Mouse (Mus musculus) embryo, embryonic 11 days (tissue): Measurements from ENCODE around the gene Miip.
"Not testable (repeated sequence)": the region's sequence is repeated elsewhere in the genome, so short reads cannot be mapped to it uniquely, and the experiment has no call there.

Source experiments
- DNase-seq: peaks from one replicate; pipeline ENCODE4 v3.0.0-alpha.2; 2015

Miip gene

DNA sequence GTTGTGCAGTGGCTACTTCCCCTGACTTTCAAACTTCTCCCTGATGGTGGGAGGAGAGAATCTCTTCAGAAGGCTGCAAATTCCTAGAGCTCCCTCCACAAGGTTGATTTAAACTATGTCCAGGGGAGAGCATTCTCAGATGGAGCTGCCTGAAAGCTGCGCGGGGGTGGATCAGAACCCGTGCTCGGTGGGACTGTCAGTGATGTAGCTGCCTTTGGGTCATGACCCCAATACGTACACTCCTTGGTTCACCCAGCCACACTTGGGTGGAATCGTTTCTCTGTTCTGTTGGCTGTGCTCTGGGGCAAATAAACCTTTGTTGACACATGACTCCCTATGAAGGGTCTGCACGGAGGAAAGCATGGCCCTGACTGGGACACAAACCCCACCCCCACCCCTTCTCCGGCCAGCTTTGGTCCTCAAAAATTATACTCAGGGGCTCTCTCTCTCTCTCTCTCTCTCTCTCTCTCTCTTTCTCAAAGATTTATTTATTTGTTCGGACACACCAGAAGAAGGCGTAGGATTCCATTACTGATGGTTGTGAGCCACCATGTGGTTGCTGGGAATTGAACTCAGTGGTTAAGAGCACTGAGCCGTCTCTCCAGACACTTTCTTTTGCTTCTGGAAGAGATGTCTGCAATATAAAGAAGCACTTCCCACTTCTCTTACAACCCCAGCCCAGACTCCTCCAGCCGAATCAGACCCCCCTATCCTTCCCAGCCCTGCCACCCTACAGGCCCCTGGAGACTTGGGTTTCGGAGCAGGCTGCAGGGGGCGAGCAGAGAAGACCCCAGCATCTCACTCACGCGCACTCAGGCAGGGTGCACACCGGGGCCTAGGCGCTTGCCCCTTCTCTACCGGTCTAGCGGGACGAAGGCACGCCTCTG is 810 bp downstream of the Miip start:
- peak; percentile 4 for DNase-seq

DNA sequence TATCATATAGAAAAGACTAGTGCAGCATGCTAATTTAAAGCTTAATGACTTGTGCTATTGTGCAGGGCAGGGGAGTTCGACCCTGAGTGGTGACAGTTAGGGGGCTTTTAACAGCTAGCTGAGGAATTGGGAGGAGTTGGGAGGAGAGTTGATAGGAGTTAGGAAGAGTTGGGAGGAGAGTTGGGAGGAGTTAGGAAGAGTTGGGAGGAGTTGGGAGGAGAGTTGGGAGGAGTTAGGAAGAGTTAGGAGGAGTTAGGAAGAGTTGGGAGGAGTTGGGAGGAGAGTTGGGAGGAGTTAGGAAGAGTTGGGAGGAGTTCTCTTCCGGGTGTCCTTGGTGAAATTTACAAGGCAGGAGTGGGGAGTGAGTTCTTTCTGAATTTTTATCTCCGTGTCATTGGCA is 1.8 kb downstream of the Miip start:
- not testable (repeated sequence) for DNase-seq

DNA sequence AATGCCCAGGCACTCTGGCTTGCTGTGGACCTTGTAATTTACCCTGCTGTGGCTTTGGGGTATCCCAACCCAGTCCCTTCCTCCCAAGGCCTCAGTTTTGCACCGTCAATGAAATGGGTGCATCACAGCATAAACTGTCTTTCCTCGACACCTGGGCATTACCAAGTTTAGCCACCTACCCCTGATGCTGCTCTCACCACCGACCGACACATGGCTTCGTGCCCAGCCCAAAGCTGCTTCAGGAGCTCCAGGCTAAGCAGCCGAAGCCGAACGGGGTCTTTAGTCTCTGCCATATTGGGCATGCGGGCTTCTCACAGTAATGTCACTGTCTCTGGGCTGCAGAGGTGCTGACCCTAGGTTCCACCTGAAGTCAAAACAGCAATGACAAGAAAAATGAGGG is 2.6 kb downstream of the Miip start:
- no peak for DNase-seq

DNA sequence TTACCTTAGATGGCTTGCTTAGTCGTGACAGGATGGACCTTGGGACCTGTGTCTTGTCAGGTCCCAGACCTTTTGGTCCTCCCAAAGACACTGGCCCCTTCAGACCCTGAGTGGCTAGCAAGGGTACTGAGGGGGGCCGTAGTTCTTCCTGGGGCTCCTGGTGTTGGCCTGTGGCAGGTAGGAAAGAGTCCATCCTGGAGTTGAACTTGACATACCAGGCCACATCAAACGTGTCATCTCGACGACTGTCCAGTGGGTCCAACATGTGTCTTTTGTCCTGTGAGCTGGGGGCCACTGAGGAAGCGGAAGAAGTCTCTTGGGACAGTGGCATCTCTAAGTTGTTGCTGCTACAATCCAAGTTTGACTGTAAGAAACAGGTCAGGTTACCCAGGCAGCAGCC is 3.0 kb downstream of the Miip start:
- no peak for DNase-seq

DNA sequence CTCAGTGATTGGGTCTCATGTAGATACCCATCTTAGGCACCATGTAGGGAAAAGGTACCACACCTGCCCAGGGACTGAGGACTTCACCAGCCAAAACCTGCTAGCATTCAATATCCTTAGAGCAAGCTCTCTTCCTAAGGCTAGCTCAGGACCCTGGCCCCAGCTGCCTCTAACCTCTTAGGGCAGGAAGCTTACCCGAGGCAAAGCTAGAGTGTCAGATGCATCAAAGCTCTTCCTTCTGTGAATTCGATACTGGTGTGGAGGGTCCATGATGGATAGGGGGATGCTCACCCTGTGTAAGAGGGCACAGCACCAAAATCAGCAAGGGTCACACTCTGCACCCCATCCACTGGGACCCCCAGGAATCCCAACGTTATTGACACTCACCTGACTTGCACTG is 6.6 kb downstream of the Miip start:
- no peak for DNase-seq

DNA sequence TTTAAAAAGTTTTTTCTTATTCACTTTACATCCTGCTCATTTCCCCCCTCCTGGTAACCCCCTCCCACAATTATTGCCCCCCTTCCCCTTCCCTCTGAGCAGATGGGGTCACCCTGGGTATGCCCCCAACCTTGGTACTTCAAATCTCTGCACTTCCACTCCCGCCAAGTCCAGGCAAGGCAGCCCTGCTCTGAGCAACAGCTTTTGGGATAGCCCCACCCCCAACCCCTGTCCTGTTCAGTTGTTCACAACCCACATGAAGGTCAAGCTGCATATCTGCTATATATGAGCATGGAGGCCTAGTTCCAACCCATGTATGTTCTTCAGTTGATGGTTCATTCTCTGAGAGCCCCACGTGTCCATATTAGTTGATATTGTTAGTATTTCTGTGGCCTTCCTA is 17.8 kb downstream of the Miip start:
- no peak for DNase-seq

DNA sequence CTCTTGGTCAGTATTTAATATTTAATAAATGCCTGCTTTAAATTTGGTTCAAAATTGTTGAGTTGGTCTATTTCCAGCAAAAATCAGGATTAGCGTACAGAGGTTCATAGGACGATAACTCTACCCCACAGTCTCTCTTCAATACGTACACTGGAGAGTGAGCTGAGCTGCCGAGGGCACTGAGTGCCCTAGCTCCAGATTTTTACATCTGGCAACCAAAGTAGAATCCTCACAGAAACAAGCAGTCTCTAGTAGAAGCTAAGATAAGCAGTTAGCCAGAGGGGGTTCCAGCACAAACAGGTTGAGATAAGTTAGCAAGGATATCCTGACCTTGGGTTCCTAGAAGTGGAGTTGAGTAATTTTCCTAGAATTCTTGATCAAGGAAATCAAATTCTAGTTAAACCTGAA is 20.0 kb downstream of the Miip start:
- DNase-seq = no peak

DNA sequence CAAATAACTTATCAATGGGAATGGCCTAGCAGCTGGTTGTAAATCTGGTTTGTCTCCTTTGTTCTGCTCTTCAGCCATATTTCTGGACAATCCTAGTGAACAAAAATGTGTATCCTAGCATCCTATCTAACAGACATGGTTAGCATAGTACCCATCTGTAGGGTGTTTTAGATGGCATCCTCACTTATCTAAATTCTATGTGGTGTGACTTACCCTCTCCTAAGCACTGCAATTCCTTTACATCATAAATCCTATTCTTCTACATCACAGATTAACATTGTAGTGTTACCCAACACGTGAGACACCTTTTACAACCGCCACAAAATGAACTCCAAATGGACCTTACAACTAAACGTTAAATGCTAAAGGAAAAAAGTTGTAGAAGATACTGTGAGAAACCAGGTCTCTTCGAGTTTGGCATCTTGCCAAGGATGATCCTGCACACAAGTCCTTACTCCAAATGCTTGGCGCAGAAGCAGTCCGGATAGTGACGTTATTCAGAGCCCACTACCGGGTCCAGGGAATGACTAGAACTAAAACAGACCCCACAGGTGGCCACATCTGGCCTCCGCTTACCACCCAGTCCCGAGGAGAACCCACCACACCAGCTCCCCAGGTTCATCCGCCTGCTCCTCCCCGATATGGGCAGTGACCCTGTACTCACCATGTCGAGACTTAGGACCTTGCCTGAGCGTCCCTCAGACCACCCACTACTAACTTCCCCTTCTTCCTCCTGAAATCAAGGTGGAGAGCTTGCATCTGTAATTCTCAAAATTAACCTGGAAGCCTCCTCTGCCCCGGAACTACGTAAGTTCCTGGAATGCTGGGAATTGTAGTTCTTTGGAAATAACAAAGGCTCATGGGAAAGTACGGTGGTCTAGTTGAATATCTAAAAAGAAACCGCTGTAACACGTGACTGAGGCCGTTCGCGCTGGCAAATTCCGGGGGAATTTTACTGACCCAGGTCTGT is 20.7 kb downstream of the Miip start, which contains the start of gene Zfp933:
Zfp933 (minus strand) TSS at position 753 of the 970 bp plus-strand sequence.
- peak; percentile 94 for DNase-seq

DNA sequence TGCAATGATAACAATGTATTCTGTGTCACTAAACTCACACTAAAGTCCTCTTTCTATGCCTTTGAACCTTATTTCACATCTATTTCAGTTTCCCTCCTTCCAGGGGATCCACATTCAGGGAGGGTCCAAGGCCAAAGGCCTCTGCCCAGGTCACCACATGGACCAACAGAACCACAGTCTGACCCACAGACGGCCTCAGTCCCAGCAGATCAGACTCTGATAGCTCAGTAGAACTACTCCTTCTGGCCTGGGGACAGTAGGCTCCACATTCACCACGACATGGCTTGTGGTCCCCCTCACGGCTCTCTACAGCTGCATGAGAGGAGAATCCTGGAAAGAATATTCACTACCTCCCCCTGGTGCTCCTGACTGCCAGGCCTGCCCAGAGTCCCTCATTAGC is 25.7 kb downstream of the Miip start:
- no peak for DNase-seq

DNA sequence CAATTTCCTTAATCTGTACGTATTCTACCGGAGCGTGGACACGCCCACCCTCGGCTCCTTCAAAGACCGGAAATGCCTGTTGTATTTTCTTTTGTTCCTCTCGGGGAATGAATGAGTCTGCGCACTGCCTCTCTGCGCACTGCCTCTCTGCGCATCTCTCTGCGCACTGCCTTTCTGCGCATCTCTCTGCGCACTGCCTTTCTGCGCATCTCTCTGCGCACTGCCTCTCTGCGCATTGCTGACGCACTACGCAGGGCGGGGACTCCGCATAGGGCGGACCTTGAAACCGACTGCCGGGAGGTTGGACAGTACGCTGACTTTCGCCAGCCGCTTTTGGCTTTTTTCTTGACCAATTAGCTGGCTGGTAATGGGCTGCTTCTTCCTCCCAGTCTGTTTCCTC is 29.3 kb downstream of the Miip start:
- DNase-seq = not testable (repeated sequence)

DNA sequence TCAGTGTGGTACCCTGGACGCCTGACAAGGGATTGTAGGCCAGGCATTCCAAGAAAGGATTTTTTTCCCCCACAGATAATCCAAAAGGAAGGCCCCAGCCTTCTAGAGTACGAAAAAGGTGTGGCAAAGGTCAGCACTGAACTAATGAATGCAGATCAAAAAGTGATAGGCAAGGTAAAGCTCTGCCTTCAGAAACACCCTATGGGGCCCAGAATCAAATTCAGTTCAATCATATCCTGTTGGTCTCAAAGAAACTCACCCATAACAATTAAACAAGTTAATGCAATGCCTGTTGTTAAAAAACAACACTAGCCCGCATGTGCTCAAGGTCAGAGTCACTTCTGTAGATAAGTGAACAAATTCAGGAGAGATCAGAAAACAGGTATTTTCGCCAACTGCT is 44.2 kb downstream of the Miip start:
- no peak for DNase-seq

DNA sequence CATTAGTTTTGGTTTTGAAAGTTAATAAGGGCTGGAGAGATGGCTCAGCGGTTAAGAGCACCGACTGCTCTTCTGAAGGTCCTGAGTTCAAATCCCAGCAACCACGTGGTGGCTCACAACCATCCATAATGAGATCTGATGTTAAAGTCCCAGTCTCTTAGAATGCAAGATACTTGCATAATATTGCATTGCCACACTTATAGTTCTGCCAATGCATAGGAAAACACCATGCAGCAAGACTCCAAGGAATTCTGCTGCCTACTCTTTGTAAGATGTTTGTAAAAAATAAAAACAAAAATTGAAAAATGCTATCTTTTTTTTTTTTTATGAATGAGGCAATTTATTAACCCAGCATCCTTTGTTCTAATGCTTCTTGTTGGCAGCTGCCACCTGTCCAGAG is 47.2 kb downstream of the Miip start:
- not testable (repeated sequence) for DNase-seq

DNA sequence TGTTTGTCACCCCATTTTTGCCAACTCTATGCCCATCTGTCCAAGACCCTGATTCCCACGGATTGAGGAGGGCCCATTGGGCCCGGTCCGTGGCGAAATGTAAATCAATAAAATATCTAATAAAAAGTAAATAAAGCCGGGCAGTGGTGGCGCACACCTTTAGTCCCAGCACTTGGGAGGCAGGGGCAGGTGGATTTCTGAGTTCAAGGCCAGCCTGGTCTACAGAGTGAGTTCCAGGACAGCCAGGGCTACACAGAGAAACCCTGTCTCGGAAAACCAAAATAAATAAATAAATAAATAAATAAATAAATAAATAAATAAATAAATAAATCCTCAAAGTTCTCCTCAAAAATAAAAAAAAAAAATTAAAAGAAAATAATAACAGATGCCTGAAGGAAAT is 49.0 kb downstream of the Miip start:
- not testable (repeated sequence) for DNase-seq

DNA sequence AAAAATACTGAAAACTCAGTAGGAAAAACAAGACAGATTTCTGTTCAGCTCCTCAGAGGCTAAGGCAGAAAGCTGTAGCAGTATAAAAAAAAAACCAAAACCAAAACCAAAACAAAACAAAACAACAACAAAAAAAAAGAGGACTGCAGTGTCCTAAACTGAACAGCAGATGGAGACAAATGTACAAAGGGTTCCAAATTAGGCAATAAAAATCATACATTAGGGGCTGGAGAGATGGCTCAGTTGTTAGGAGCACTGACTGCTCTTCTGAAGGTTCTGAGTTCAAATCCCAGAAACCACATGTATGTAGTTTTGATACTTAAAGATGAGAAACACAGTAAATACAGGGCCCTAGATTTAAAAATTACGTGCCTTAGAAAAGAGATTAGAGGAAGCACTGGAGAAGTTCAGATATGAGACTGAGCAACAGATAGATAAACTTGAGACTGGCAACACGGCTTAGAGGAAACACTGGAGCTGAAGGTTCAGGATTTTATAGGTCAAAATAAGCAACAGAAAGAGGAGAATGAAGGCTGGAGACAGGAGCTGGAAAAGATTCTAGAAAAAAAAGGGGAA is 53.9 kb downstream of the Miip start:
- DNase-seq = no peak

DNA sequence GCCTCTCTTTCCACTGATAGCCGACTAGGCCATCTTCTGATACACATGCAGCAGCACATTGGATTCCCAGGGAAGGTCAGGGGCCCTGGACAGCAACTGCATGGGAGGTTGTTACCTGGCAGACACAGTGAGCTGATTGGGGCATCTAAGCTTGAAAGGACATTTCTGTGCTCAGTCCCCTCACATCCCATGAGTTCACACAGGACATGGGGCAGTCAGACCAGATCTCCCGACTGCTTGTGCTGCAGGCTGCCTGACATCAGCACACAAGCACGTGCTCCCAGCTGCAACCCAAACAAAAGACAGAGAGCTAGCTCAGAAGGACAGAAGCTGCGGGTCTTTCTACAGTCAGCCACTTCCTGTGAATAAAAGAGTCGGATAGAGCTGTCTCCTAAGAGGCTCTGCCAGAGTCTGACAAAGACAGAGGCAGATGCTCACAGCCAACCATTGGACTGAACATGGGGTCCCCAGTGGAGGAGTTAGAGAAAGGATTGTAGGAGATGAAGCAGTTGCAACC is 55.3 kb downstream of the Miip start:
- DNase-seq = no peak
